Mouse (Mus musculus): ENCODE measurements around the gene Surf6.
"Not testable (repeated sequence)": the region's sequence is repeated elsewhere in the genome, so short reads cannot be mapped to it uniquely, and the experiment has no call there.

The Surf6 gene

GRCm38 (mm10) chr2:26913416-26914147, 10.9 kb upstream of the Surf6 start:
- no peak for DNase-seq (ENCODE audit: extremely low spot score, low read depth, low spot score)

DNA sequence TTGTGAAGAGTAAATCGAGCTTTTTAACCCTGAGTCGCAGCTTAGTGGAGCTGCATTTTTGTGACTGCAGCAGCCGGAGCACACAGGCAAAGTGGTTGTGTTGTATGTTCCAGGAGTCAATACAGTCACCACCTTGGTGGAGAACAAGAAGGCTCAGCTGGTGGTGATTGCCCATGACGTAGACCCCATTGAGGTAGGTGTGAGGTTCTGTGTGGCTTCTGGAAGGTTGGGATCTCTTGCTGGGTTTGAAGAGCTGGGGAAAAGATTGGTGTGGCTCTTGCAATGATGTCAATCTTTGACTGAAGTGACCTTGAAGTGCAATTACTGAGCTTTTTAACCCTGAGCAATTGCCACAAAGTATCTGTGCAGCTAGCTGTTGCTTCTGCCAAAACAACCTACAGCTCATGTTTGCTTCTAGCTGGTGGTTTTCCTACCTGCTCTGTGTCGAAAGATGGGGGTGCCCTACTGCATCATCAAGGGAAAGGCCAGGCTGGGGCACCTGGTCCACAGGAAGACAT, 9.6 kb upstream of the Surf6 start:
- no peak for DNase-seq (ENCODE audit: extremely low spot score, low read depth, low spot score)

DNA sequence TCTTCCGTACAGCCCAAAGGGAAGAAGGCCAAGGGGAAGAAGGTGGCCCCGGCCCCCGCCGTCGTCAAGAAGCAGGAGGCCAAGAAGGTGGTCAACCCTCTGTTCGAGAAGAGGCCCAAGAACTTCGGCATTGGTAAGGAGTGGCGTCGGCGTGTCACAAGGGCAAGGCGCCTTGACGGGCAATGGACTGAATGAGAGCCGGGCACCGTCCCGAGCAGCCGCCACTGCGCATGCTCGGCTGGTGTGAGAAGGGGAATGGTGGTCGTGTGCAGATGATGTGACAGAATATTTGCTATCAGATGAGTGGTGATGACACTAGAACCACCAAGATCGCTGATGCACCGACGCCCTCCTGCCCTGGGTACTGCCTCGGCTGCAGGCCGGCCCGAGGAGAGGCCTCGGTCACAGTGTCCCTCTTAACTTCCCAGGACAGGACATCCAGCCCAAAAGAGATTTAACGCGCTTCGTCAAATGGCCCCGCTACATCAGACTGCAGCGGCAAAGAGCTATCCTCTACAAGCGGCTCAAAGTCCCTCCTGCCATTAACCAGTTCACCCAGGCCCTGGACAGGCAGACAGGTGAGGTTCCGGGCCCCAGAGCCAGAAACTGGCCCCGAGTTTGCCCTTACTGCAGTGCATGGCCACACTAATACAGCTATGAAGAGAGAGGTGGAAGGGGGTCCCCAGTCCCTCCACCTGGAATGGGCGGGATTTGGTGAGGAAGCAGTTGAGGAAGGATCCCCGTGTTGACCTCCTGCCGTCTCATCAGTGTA, 8.5 kb upstream of the Surf6 start:
- DNase-seq (ENCODE audit: extremely low spot score, low read depth, low spot score), result no peak

DNA sequence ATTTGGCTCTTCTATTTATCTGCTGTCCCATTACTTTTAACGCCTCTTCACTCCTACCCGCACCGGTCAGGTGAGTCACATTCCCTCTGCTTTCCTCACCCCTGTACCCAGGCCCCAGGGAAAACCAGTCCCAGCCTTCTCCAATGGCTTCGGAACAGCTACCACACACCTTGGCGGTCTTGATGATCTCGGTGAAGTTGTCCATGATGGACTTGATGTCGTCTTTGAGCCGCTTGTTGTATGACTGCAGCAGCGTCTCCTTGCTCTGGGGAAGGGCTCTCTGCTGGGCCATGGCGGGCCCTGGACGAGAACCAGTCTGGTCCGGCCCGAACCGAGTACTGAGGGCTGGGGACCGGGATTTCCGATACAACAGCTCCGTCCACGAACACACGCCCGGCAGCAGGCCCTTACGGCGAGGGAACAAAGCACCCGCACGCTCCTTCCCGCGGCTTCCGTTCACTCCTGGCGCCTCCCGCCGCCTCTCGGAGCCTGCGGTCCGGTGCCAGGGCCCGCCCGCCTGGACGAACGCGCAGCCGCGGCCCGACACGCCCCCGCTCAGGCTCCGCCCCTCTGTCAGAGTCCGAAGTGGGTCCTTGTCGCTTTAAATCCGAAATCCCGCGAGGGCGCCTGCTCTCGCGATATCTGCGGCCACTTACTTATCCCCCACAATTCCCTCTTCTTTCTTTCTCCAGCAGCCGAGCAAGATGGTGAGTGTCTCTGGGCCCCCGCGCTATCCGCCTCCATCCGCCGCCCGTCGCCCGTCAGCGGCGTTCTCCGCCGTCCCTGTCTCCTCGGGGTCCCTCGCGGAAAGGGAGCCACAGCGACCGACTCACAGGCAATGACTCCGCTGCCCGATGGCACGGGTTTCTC, 7.7 kb upstream of the Surf6 start, which contains the start of the genes Med22 and Rpl7a:
TSS of gene Med22 (minus strand) at position 554 of the 870 bp plus-strand sequence.
TSS of gene Rpl7a (plus strand) at position 641 of the 870 bp plus-strand sequence.
- peak; percentile 98 for DNase-seq (ENCODE audit: extremely low spot score, low read depth, low spot score)

DNA sequence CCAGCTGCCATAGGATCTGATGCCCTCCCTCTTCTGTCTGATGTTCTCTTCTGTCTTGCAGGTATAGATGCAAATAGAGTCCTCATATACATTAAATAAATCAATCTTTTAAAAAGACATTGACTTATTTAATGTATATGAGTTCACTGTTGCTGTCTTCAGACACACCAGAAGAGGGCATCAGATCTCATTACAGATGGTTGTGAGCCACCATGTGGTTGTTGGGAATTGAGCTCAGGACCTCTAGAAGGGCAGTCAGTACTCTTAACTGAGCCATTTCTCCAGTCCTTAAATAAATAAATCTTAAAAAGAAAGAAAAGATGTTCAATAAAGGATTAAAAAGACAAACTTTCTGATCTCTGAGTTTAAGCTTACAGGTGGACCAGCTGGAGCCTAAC, 6.7 kb upstream of the Surf6 start:
- DNase-seq (ENCODE audit: extremely low spot score, low read depth, low spot score), result no peak

GRCm38 (mm10) chr2:26908710-26909386, 6.2 kb upstream of the Surf6 start:
- no peak for DNase-seq (ENCODE audit: extremely low spot score, low read depth, low spot score)

GRCm38 (mm10) chr2:26907109-26907508, 4.4 kb upstream of the Surf6 start:
- DNase-seq (ENCODE audit: extremely low spot score, low read depth, low spot score), result no peak

DNA sequence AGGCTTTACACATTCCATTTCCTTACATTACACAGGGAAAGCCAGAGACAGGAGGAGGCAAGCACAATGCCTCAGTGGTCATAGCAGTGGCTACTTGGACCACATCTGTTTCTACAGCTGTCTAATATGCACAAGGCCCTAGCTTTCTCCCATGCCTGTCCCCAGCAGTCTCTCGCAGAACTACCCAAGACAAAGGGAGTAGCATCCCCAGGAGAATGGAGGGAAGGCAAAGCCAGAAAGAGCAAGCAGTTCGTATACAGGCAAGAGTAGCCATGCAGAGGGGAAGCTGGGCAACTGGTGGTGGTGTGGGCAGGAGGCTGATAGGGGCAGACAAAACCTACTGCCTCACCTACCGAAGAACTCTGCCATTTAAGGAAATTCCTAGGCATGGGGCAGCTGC, 3.8 kb upstream of the Surf6 start:
- DNase-seq (ENCODE audit: extremely low spot score, low read depth, low spot score), result no peak

GRCm38 (mm10) chr2:26905936-26906335, 3.3 kb upstream of the Surf6 start:
- no peak for DNase-seq (ENCODE audit: extremely low spot score, low read depth, low spot score)

- no peak for DNase-seq (ENCODE audit: extremely low spot score, low read depth, low spot score)
Measured at GRCm38 (mm10) chr2:26903311-26903710, 632 bp upstream of the Surf6 start.

GRCm38 (mm10) chr2:26901834-26902400, 762 bp downstream of the Surf6 start:
- no peak for DNase-seq (ENCODE audit: extremely low spot score, low read depth, low spot score)

DNA sequence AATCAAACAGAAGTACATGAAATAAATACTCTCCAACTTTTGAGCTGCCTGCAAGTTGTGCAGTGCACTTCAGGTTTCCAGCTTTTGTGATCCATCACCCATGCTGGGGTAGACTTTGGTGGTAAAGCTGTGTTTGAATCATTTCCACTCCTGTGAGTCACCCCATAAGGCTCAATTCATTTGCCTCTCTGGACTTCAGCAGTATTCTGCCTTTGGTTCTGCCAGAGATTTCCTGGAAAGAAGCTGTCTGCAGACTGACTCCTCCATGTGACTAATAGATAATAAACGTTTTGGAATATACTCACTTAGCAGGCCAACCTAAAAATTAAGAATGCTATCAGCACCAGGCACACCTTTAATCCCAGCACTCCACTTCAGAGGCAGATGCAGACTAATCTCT, 1.9 kb downstream of the Surf6 start:
- no peak for DNase-seq (ENCODE audit: extremely low spot score, low read depth, low spot score)

DNA sequence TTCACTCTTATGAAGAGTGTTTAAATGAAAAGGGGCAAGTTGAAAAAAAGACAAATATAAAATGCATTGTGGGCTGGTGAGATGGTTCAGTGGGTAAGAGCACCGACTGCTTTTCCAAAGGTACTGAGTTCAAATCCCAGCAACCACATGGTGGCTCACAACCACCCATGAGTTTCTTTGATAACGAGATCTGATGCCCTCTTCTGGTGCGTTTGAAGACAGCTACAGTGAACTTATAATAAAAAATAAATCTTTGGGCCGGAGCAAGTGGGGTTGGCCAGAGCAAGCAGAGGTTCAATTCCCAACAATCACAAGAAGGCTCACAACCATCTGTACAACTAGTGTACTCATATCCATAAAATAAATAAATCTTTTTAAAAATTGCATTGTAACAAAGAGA, 6.8 kb downstream of the Surf6 start:
- no peak for DNase-seq (ENCODE audit: extremely low spot score, low read depth, low spot score)

- not testable (repeated sequence) for DNase-seq (ENCODE audit: extremely low spot score, low read depth, low spot score)
Measured at GRCm38 (mm10) chr2:26886170-26886569, 16.5 kb downstream of the Surf6 start.

GRCm38 (mm10) chr2:26885541-26885940, 17.1 kb downstream of the Surf6 start:
- not testable (repeated sequence) for DNase-seq (ENCODE audit: extremely low spot score, low read depth, low spot score)

- no peak for DNase-seq (ENCODE audit: extremely low spot score, low read depth, low spot score)
Measured at GRCm38 (mm10) chr2:26878571-26878970, 24.1 kb downstream of the Surf6 start.

GRCm38 (mm10) chr2:26870666-26871065, 32.0 kb downstream of the Surf6 start:
- no peak for DNase-seq (ENCODE audit: extremely low spot score, low read depth, low spot score)

GRCm38 (mm10) chr2:26864879-26865278, 37.8 kb downstream of the Surf6 start, which contains the start of gene Abo:
Gene Abo (minus strand): TSS chr2:26864979.
- DNase-seq (ENCODE audit: extremely low spot score, low read depth, low spot score), result no peak

DNA sequence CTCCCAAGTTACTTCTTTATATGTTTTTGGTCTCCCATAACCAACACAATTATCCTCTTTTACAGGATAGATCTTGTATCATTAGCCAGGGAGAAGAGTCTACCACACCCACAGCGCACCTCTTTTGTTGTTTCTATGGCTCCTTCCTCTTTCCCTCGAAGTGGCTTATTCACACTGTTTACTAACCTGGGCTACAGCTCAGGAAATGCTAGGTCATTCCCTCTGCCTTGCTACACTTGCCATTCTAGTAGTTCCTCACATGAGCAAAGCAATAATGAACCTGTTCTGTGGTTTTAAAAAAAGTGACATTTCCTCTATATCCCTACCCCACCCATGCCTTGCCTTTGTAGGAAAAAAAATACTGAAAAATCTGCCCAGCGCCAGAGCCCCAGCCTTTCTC, 39.8 kb downstream of the Surf6 start:
- DNase-seq (ENCODE audit: extremely low spot score, low read depth, low spot score), result no peak

- DNase-seq (ENCODE audit: extremely low spot score, low read depth, low spot score), result peak; percentile 2
Measured at GRCm38 (mm10) chr2:26847706-26848105, 55.0 kb downstream of the Surf6 start.
